Mouse (Mus musculus) testis, adult 2 months (tissue): ENCODE results near the gene Gnaq.

Experiments
- CTCF ChIP-seq: fragments of 200-500 bp; IDR thresholded peaks from 2 replicates; pipeline ENCODE4 v1.5.1; 2012; ENCODE audit warnings: low read depth, mild to moderate bottlenecking, inconsistent platforms, low read length, moderate library complexity; ENCODE audit not compliant: control insufficient read depth, insufficient read depth, insufficient replicate concordance
- POLR2A ChIP-seq: fragments of 200-500 bp; IDR thresholded peaks from 2 replicates; pipeline ENCODE4 v1.6.1; 2012; ENCODE audit warnings: low read depth, mild to moderate bottlenecking, inconsistent platforms, low read length, moderate library complexity; ENCODE audit not compliant: control insufficient read depth

GRCm38 (mm10) chr19:16259786-16260434 is 127.3 kb downstream of the Gnaq start:
- TF ChIP-seq CTCF (no peak), POLR2A (no peak)
